In the genomic region with DNA sequence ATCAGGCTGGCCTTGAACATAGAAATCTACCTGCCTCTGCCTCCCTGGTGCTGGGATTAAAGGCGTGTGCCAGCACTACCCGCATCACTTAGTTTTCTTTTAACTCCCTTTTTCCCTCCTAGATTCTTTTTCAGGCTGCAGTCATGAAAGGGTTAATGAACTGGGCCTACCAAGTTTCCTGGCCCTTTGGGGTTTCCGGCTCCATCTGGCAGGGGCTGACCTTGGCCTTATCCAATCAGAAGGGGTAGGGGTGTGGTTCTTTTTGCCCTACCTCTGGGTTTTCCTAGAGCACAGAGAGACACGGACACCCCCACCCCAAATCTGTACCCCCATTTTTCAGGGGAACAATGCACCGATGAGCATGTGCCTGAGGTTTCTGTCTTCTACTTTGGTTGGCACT, we compare ENCODE assay signal across 8 mouse cellular contexts. TPM values are rescaled to one million over a fixed set of nuclear protein-coding genes. Genes with fewer than 3 reads are reported as not detected.
DNase-seq lines count a peak whose midpoint lies in the region; ATAC-seq lines count a peak whose summit lies in the region.

No protein-coding gene starts in this region.

- no peaks in the 10 kb centered on the region for H3K9me3 ChIP-seq in forebrain, embryonic 14.5 days (replicated peaks; ENCODE audit: control insufficient read depth, low read length)
- no peaks in the 10 kb centered on the region for H3K9me3 ChIP-seq in limb, embryonic 12.5 days
- H3K9me3 ChIP-seq in midbrain, embryonic 15.5 days: no peaks in the 10 kb centered on the region

- H3K27ac ChIP-seq in forebrain, embryonic 14.5 days (ENCODE audit: low read depth, low read length): no peak overlapping the region
- no peak overlapping the region for H3K27ac ChIP-seq in limb, embryonic 12.5 days
- H3K27ac ChIP-seq in midbrain, embryonic 15.5 days: no peak overlapping the region

- H3K27me3 ChIP-seq in forebrain, embryonic 14.5 days (replicated peaks; ENCODE audit: control insufficient read depth, insufficient read depth, low read length): no peaks in the 10 kb centered on the region
- no peaks in the 10 kb centered on the region for H3K27me3 ChIP-seq in limb, embryonic 12.5 days
- no peaks in the 10 kb centered on the region for H3K27me3 ChIP-seq in midbrain, embryonic 15.5 days (replicated peaks)

- H3K4me2 ChIP-seq in forebrain, embryonic 14.5 days (ENCODE audit: low read length): peak overlapping the region; percentile 33; the same call in 1 of the 2 replicates
- H3K4me2 ChIP-seq in limb, embryonic 12.5 days: peak overlapping the region; percentile 66
- peak overlapping the region; percentile 28 for H3K4me2 ChIP-seq in midbrain, embryonic 15.5 days

- peaks cover 25% of the 10 kb centered on the region for H3K4me1 ChIP-seq in forebrain, embryonic 14.5 days (ENCODE audit: control insufficient read depth, insufficient read depth, low read length)
- peaks cover 34% of the 10 kb centered on the region for H3K4me1 ChIP-seq in limb, embryonic 12.5 days (replicated peaks)
- H3K4me1 ChIP-seq in midbrain, embryonic 15.5 days: peaks cover 39% of the 10 kb centered on the region

- ATAC-seq in CD4-positive, CD25-positive, alpha-beta regulatory T cell, adult 4 months: no peak
- no peak for ATAC-seq in forebrain, embryonic 14.5 days
- no peak for ATAC-seq in limb, embryonic 12.5 days (ENCODE audit: insufficient number of reproducible peaks, insufficient read depth, low FRiP score, low TSS enrichment, low read depth)
- ATAC-seq in midbrain, embryonic 15.5 days (replicated peaks): no peak

- H3K9ac ChIP-seq in forebrain, embryonic 14.5 days (ENCODE audit: low read length): peak overlapping the region; percentile 46
- H3K9ac ChIP-seq in limb, embryonic 12.5 days (replicated peaks): no peak overlapping the region; the same call in 1 of the 2 replicates
- H3K9ac ChIP-seq in midbrain, embryonic 15.5 days: no peak overlapping the region

- H3K36me3 ChIP-seq in forebrain, embryonic 14.5 days (ENCODE audit: control insufficient read depth, insufficient read depth, low read length): peaks cover 56% of the 10 kb centered on the region
- H3K36me3 ChIP-seq in limb, embryonic 12.5 days: peaks cover 72% of the 10 kb centered on the region
- peaks cover 46% of the 10 kb centered on the region for H3K36me3 ChIP-seq in midbrain, embryonic 15.5 days (replicated peaks)

- H3K4me3 ChIP-seq in forebrain, embryonic 14.5 days (ENCODE audit: low read depth, low read length): no peak overlapping the region
- peak overlapping the region; percentile 21 for H3K4me3 ChIP-seq in limb, embryonic 12.5 days (replicated peaks)
- H3K4me3 ChIP-seq in midbrain, embryonic 15.5 days: peak overlapping the region; percentile 8; the same call in 1 of the 2 replicates

- peak; percentile 73 for DNase-seq in CD4-positive, CD25-positive, alpha-beta regulatory T cell, adult 2 months (ENCODE audit: low read depth, low spot score)
- peak; percentile 78 to 93 for DNase-seq in adrenal gland, adult (ENCODE audit: inconsistent age in 2 of 2, low spot score in 1 of 2)
- DNase-seq in forebrain, embryonic 14.5 days (ENCODE audit: low spot score): peak; percentile 71
- peak; percentile 88 for DNase-seq in heart, postnatal 4 days
- peak; percentile 78 for DNase-seq in thymus, postnatal 4 days

- 31% methylated on average over 5 of the region's 5 CpGs for WGBS in forebrain, embryonic 14.5 days
- WGBS in limb, embryonic 12.5 days: 35% methylated on average over 5 of the region's 5 CpGs
- WGBS in midbrain, embryonic 15.5 days: 37% methylated on average over 5 of the region's 5 CpGs

RNA-seq across cellular contexts. Expression of gene Mta2, which starts 3.1 kb away (rescaled TPM):
- polyA plus RNA-seq in CD4-positive, CD25-positive, alpha-beta regulatory T cell, adult 4 months (2017; shearing (Covaris generic)): 100 to 1,000 TPM in 1 of 2 experiments, 10 to 100 TPM in 1; 81.7 to 126 TPM
- 57.1 and 57.4 TPM in 2 replicates for polyA plus RNA-seq in forebrain, embryonic 14.5 days (2014; fragmentation: Nextera tagmentation; extraction: Ambion mirVana)
- total RNA-seq in heart, postnatal 4 days (2021): 10 to 100 TPM; 62.5 to 63.8 TPM
- 227 and 231 TPM in 2 replicates for polyA plus RNA-seq in limb, embryonic 12.5 days (2016; fragmentation: Nextera tagmentation; extraction: Ambion mirVana)
- polyA plus RNA-seq in midbrain, embryonic 15.5 days (2015; fragmentation: Nextera tagmentation; extraction: Ambion mirVana): 119 and 121 TPM in 2 replicates

RNA-seq across cellular contexts. Expression of gene Tut1, which starts 8.9 kb away (rescaled TPM):
- polyA plus RNA-seq in CD4-positive, CD25-positive, alpha-beta regulatory T cell, adult 4 months (2017; shearing (Covaris generic)): 10 to 100 TPM; 30.3 to 67.9 TPM
- polyA plus RNA-seq in forebrain, embryonic 14.5 days (2014; fragmentation: Nextera tagmentation; extraction: Ambion mirVana): 24.2 and 26.4 TPM in 2 replicates
- total RNA-seq in heart, postnatal 4 days (2021): 1 to 10 TPM; 8.3 to 9.6 TPM
- polyA plus RNA-seq in limb, embryonic 12.5 days (2016; fragmentation: Nextera tagmentation; extraction: Ambion mirVana): 37.9 and 39.7 TPM in 2 replicates
- polyA plus RNA-seq in midbrain, embryonic 15.5 days (2015; fragmentation: Nextera tagmentation; extraction: Ambion mirVana): 27.5 and 30.5 TPM in 2 replicates

RNA-seq across cellular contexts. Expression of gene Eml3, which starts 15.4 kb away (rescaled TPM):
- polyA plus RNA-seq in CD4-positive, CD25-positive, alpha-beta regulatory T cell, adult 4 months (2017; shearing (Covaris generic)): 10 to 100 TPM; 18.7 to 24.9 TPM
- 4.1 and 5.4 TPM in 2 replicates for polyA plus RNA-seq in forebrain, embryonic 14.5 days (2014; fragmentation: Nextera tagmentation; extraction: Ambion mirVana)
- total RNA-seq in heart, postnatal 4 days (2021): 10 to 100 TPM; 15.4 to 16.6 TPM
- 34.6 and 34.9 TPM in 2 replicates for polyA plus RNA-seq in limb, embryonic 12.5 days (2016; fragmentation: Nextera tagmentation; extraction: Ambion mirVana)
- polyA plus RNA-seq in midbrain, embryonic 15.5 days (2015; fragmentation: Nextera tagmentation; extraction: Ambion mirVana): 10.5 and 13.4 TPM in 2 replicates

RNA-seq across cellular contexts. Expression of gene Rom1, which starts 15.6 kb away (rescaled TPM):
- 1 to 10 TPM; 5.1 to 9.2 TPM for polyA plus RNA-seq in CD4-positive, CD25-positive, alpha-beta regulatory T cell, adult 4 months (2017; shearing (Covaris generic))
- polyA plus RNA-seq in forebrain, embryonic 14.5 days (2014; fragmentation: Nextera tagmentation; extraction: Ambion mirVana): 0.93 and 0.99 TPM in 2 replicates
- 1 to 10 TPM; 3.1 to 3.2 TPM for total RNA-seq in heart, postnatal 4 days (2021)
- 2.4 and 2.6 TPM in 2 replicates for polyA plus RNA-seq in limb, embryonic 12.5 days (2016; fragmentation: Nextera tagmentation; extraction: Ambion mirVana)
- polyA plus RNA-seq in midbrain, embryonic 15.5 days (2015; fragmentation: Nextera tagmentation; extraction: Ambion mirVana): 1.9 and 2.4 TPM in 2 replicates

RNA-seq across cellular contexts. Expression of gene Eef1g, which starts 22.1 kb away (rescaled TPM):
- 100 to 1,000 TPM; 667 to 787 TPM for polyA plus RNA-seq in CD4-positive, CD25-positive, alpha-beta regulatory T cell, adult 4 months (2017; shearing (Covaris generic))
- polyA plus RNA-seq in forebrain, embryonic 14.5 days (2014; fragmentation: Nextera tagmentation; extraction: Ambion mirVana): 356 and 360 TPM in 2 replicates
- 100 to 1,000 TPM; 357 to 371 TPM for total RNA-seq in heart, postnatal 4 days (2021)
- 472 and 476 TPM in 2 replicates for polyA plus RNA-seq in limb, embryonic 12.5 days (2016; fragmentation: Nextera tagmentation; extraction: Ambion mirVana)
- 287 and 295 TPM in 2 replicates for polyA plus RNA-seq in midbrain, embryonic 15.5 days (2015; fragmentation: Nextera tagmentation; extraction: Ambion mirVana)
